Mouse (Mus musculus) CD4-positive, CD25-positive, alpha-beta regulatory T cell, adult 4 months (primary cell): Measurements from ENCODE around the gene Ifna13. TPM values are rescaled to one million over a fixed set of nuclear protein-coding genes. Genes with fewer than 3 reads are reported as not detected.

Source experiments
- ATAC-seq: one replicate; pipeline ENCODE4 v1.8.0; 2017
- polyA plus RNA-seq, 2 experiments: library from polyadenylated mRNA; unstranded; fragments of 100-300 nt; shearing (Covaris generic); gene quantifications; one replicate each; pipeline ENCODE4 v1.2.1; 2017

Gene Ifna13
- polyA plus RNA-seq: under 1 TPM in 1 of 2 experiments, not detected in 1; 0.40 TPM

DNA sequence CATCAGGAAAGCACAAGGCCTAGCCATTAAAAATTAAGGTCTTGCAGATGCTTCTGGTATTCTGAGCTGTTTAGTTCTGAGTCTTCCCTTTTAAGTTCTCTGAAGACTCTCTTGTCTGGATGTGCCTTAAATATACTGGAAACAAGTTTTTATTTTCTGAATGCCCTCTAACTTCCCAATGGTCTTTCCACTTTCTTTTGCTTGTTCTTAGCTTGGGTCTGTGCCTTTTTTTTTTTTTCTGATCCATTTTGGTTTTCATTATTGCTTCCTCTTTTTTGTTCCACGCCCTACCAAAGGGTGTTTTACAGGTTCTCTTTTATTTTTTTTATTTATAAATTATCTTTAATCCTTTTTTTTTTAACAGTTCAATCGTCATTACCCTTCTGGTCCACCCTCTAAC lies at the start of gene Ifna13:
TSS of gene Ifna13 (minus strand) at position 101 of the 400 bp plus-strand sequence.
- ATAC-seq: no peak

DNA sequence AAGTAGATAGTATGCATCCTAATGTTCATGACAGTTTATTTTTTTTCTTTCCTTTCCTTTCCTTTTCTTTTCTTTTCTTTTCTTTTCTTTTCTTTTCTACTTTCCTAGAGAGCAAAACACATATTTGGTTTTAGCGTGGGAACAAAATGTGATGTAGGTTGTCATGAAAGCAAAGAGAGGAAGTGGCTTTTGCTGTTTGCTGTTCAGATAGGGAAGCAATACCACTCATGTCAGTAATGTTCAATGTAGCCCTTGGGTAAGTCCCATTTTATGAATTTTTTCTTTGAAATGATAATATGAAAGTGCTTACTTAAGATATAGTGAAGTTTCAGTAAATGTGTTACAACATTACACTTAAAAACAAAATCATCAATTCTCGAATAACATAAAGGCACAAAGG lies 49.1 kb upstream of the Ifna13 start:
- peak; percentile 70 for ATAC-seq

GRCm38 (mm10) chr4:88692537-88692936 lies 48.3 kb upstream of the Ifna13 start:
- ATAC-seq: peak; percentile 83

DNA sequence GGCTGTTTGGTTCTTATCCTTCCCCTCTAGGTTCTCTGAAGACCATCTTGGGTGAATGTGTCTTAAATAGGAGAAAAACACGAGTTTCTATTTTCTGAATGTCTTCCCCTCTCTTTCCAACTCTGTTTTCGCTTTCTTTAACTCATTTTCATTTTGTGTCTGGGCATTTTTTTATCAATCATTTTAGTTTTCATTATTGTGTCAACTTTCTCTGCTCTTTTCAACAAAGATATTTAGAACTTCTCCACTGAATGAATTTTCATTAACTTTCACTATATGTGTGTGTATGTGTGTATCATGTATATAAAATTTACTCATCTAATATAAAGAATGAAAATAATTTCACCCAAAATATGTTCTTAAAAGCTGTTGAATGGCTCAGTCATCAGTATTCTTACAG lies 47.0 kb upstream of the Ifna13 start, which contains the start of gene Ifnab:
TSS of gene Ifnab (minus strand) at position 101 of the 400 bp plus-strand sequence.
- no peak for ATAC-seq

GRCm38 (mm10) chr4:88683812-88684211 lies 39.6 kb upstream of the Ifna13 start, which contains the start of gene Ifna2:
TSS of gene Ifna2 (minus strand) at chr4:88683912.
- no peak for ATAC-seq

DNA sequence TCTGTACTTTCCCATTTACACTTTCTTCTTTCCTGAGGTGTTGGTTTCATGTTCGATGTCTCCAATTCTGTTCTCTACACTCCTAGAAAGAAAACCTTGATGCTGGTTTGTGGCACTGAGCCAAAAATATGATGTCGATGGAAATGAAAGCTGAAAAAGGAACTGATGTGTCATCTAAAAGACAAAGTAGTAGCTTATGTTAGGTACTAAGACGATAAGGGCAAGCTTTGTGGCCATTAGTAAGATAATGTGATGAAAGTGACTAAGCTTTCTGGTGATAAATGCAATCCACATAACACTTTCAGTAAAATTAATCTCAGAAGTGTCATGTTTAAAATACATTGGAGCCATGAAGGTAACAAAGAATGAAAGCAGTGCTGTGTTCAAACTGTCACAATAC lies 37.1 kb upstream of the Ifna13 start:
- ATAC-seq: no peak

GRCm38 (mm10) chr4:88680362-88680761 lies 36.1 kb upstream of the Ifna13 start:
- peak; percentile 79 for ATAC-seq

DNA sequence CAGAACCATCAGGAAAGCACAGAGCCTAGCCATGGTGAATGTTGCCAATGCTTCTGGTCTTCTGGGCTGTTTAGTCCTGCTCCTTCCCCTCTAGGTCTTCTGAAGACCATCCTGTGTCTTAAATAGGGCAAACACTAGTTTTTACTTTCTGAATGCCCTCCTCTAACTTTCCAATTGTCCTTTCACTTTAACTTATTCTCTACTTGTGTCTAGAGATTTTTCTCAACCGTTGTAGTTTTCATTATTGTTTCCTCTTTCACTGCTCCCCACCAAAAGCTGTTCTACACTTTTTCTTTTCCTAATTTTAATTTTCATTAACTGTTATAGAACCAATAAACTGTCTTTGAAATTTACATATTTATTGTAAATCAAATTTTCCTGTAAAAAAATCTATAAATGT lies 32.6 kb upstream of the Ifna13 start, which contains the start of gene Ifna16:
TSS of gene Ifna16 (minus strand) at position 101 of the 400 bp plus-strand sequence.
- no peak for ATAC-seq

- no peak for ATAC-seq
Measured at GRCm38 (mm10) chr4:88655461-88655860, 11.2 kb upstream of the Ifna13 start.

GRCm38 (mm10) chr4:88653644-88654043 lies 9.4 kb upstream of the Ifna13 start:
- no peak for ATAC-seq

DNA sequence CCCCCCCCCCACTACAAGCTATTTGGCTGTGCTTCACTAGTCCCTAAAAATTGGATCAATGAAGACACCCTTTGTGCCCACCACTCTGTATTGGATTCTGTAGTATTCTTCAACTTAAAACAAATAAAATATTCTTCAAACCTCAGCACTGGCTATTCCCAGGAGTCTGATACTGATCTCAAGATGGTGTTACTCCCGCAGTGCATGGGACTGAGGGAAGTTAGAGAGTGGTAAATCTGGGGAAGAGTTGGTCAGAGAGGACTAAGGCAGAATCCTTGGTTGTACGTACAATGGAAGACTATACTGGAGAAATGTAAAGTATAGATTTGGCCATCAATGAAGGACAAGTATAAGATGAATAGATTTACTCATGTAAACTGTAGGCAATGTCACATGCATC lies 1.7 kb downstream of the Ifna13 start:
- ATAC-seq: no peak

DNA sequence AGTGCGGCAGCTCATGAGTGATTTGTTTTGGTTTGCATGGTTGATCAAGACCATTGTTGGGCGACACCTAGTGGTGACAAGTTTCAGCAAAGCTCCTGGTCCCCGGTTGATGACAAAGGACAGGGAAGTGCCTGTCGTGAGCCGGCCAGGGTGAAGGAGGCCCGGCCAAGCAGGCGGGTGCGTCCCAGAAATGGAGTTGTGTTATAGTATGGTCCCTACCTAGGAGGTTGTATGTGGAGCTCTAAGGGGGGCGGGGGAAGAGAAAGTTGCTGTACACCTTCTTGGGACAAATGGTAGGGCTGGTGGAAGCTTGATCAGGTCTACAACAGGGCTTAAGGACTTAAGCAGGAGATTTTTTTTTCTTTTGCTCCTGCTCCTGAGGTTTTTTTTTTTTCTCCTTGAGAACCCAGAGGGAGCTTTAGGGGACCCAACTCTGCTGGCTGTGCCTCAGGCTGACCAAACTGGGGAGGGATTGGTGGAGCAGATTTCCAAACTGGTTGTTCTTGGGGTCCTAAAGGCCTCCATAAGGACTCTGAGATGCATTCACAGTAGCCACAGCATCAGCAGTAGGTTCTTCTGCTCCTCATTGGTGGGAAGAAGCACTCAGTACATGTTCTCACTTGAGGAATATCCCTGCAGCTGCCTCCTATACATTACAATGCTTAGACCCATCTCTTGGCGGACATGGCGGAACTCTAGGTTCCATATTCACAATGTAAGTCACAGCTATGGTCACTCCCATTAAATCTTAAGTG lies 3.0 kb downstream of the Ifna13 start:
- peak; percentile 93 for ATAC-seq

DNA sequence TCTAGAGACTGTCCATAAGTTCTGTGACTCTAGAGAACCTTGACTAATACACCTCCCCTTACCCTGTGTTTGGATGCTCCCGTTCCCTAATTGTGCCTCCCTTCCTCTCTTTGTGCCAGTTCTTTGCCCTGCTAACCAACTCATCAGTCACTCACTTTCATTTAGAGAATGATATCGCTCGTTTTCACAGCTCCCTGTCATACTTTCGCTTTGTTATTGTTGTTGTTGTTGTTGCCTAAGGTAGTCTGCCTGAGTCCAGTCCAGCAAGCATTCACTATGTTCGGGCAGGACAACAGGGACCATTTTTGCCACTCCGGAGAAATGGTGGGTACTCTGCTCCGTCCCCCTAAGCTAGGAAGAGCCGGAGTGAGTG lies 3.6 kb downstream of the Ifna13 start:
- ATAC-seq: peak; percentile 68

DNA sequence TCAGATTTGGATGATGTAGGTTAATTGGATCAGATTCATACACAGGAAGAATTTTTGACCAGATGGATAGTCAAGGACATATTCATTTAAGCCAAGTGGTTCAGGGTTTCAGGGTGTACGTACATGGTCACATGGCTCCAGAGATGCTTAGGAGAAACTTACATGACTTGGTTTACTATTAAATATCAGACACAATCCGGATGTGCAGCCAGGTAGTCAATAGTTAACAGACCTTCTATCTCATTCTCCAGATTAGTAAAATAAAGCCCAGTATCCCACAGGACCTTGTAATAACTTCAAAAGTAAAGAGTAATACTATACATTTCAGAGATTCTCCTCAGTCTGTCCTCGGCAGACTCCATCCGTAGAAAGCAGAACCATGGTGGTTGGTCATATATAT lies 9.9 kb downstream of the Ifna13 start, which contains the start of gene C87499:
TSS of gene C87499 (minus strand) at position 101 of the 400 bp plus-strand sequence.
- ATAC-seq: no peak

DNA sequence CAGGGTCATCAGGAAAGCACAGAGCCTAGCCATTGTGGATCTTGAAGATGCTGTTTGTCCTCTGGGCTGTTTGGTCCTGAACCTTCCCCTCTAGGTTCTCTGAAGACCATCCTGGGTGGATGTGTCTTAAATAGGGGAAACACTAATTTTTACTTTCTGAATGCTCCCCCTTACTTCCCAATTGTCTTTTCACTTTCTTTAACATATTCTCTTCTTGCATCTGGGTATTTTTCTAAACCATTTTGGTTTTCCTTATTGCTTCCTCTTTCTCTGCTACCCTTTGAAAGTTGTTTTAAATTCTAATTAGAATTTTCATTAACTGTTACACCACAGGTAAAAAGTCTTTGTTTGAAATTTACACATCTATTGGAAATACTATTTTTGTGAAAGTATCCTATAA lies 41.0 kb downstream of the Ifna13 start, which contains the start of gene Ifna12:
TSS of gene Ifna12 (minus strand) at position 101 of the 400 bp plus-strand sequence.
- no peak for ATAC-seq

Other genes with a start within 250 kb of the Ifna13 start
- gene Hacd4, start 205.5 kb downstream of the Ifna13 start, polyA plus RNA-seq: under 1 TPM; 0.11 to 0.30 TPM
- gene Ifnb1, start 121.7 kb downstream of the Ifna13 start, polyA plus RNA-seq: not detected
- gene Ifna15, start 86.2 kb downstream of the Ifna13 start, polyA plus RNA-seq: not detected
- not detected for gene Ifna14, start 72.7 kb downstream of the Ifna13 start, polyA plus RNA-seq
- not detected for gene Ifna9, start 52.1 kb downstream of the Ifna13 start, polyA plus RNA-seq
- gene Ifna12, start 41.1 kb downstream of the Ifna13 start, polyA plus RNA-seq: not detected
- not detected for gene C87499, start 10.0 kb downstream of the Ifna13 start, polyA plus RNA-seq
- not detected for gene Ifna16, start 32.5 kb upstream of the Ifna13 start, polyA plus RNA-seq
- not detected for gene Ifna2, start 39.5 kb upstream of the Ifna13 start, polyA plus RNA-seq
- not detected for gene Ifnab, start 46.9 kb upstream of the Ifna13 start, polyA plus RNA-seq
- not detected for gene Gm26566, start 77.3 kb upstream of the Ifna13 start, polyA plus RNA-seq
- 10 to 100 TPM; 27.3 to 43.0 TPM for gene Klhl9, start 78.0 kb upstream of the Ifna13 start, polyA plus RNA-seq
- not detected for gene Gm13271, start 110.4 kb upstream of the Ifna13 start, polyA plus RNA-seq
- gene Gm13283, start 115.7 kb upstream of the Ifna13 start, polyA plus RNA-seq: under 1 TPM in 1 of 2 experiments, not detected in 1; 0.28 TPM
- not detected for gene Gm13290, start 129.4 kb upstream of the Ifna13 start, polyA plus RNA-seq
- not detected for gene Gm13289, start 132.5 kb upstream of the Ifna13 start, polyA plus RNA-seq
- not detected for gene Gm13272, start 135.4 kb upstream of the Ifna13 start, polyA plus RNA-seq
- under 1 TPM in 1 of 2 experiments, not detected in 1; 0.79 TPM for gene Ifnz, start 137.7 kb upstream of the Ifna13 start, polyA plus RNA-seq
- gene Gm13276, start 141.2 kb upstream of the Ifna13 start, polyA plus RNA-seq: not detected
- not detected for gene Gm13277, start 144.2 kb upstream of the Ifna13 start, polyA plus RNA-seq
- not detected for gene Gm13278, start 147.1 kb upstream of the Ifna13 start, polyA plus RNA-seq
- gene Gm13275, start 150.0 kb upstream of the Ifna13 start, polyA plus RNA-seq: not detected
- not detected for gene Gm13279, start 152.9 kb upstream of the Ifna13 start, polyA plus RNA-seq
- gene Gm13285, start 155.2 kb upstream of the Ifna13 start, polyA plus RNA-seq: not detected
- gene Gm13287, start 158.8 kb upstream of the Ifna13 start, polyA plus RNA-seq: not detected
- gene Gm13288, start 161.1 kb upstream of the Ifna13 start, polyA plus RNA-seq: not detected
- gene Ifna7, start 171.8 kb upstream of the Ifna13 start, polyA plus RNA-seq: not detected
- not detected for gene Ifna11, start 175.5 kb upstream of the Ifna13 start, polyA plus RNA-seq
- gene Ifna6, start 183.0 kb upstream of the Ifna13 start, polyA plus RNA-seq: not detected
- gene Ifna5, start 191.1 kb upstream of the Ifna13 start, polyA plus RNA-seq: not detected
- gene Ifna4, start 197.4 kb upstream of the Ifna13 start, polyA plus RNA-seq: not detected
- not detected for gene Ifna1, start 205.6 kb upstream of the Ifna13 start, polyA plus RNA-seq
- not detected for gene Ifne, start 235.7 kb upstream of the Ifna13 start, polyA plus RNA-seq